Mouse (Mus musculus) ES-Bruce4 (cell line): ENCODE measurements at regions not wholly inside any gene's neighbourhood (a gene's known extent, or its start where the extent isn't known, plus 50 kb on each side); places are given as distances from the start of the nearest gene placed in this dataset.

Experiments
- CTCF ChIP-seq: IDR thresholded peaks from one replicate; pipeline ENCODE4 v1.8.1; 2011; ENCODE audit warnings: low read depth, low read length
- EP300 ChIP-seq: IDR thresholded peaks from 2 replicates; pipeline ENCODE4 v1.6.1; 2011; ENCODE audit warnings: low read depth, low read length; ENCODE audit not compliant: insufficient read depth
- POLR2A ChIP-seq: IDR thresholded peaks from one replicate; pipeline ENCODE4 v1.8.1; 2011; ENCODE audit warnings: low read length; ENCODE audit not compliant: insufficient read depth

- no peak for TF ChIP-seq POLR2A
- no peak for TF ChIP-seq CTCF
- TF ChIP-seq EP300 = no peak
Observed at GRCm38 (mm10) chr4:45683205-45683604, 115.6 kb upstream of the Aldh1b1 start.
